Mouse (Mus musculus) ovary, postnatal 14 days (tissue): Measurements from ENCODE around the gene Klhdc8a.

ENCODE experiments used
- DNase-seq: peaks from one replicate; pipeline ENCODE4 v3.0.0; 2022; ENCODE audit warnings: low spot score

Klhdc8a gene

GRCm38 (mm10) chr1:132290921-132291675 is 7.3 kb upstream of the Klhdc8a start:
- DNase-seq: no peak

- no peak for DNase-seq
These were observed 6.7 kb upstream of the Klhdc8a start for GRCm38 (mm10) chr1:132291706-132292105.

- DNase-seq: no peak
These were observed 5.9 kb upstream of the Klhdc8a start for GRCm38 (mm10) chr1:132292318-132293129.

GRCm38 (mm10) chr1:132295506-132295905 is 2.9 kb upstream of the Klhdc8a start:
- DNase-seq: no peak

GRCm38 (mm10) chr1:132296051-132296450 is 2.4 kb upstream of the Klhdc8a start:
- DNase-seq: no peak

GRCm38 (mm10) chr1:132298801-132299464 is 507 bp downstream of the Klhdc8a start:
- DNase-seq: no peak

GRCm38 (mm10) chr1:132299744-132300143 is 1.3 kb downstream of the Klhdc8a start:
- DNase-seq: no peak

GRCm38 (mm10) chr1:132301242-132301641 is 2.8 kb downstream of the Klhdc8a start:
- DNase-seq: no peak

- no peak for DNase-seq
These were observed 4.0 kb downstream of the Klhdc8a start for GRCm38 (mm10) chr1:132302341-132302866.

- no peak for DNase-seq
These were observed 6.3 kb downstream of the Klhdc8a start for GRCm38 (mm10) chr1:132304618-132305214.

GRCm38 (mm10) chr1:132306160-132306559 is 7.7 kb downstream of the Klhdc8a start:
- no peak for DNase-seq

- no peak for DNase-seq
These were observed 8.4 kb downstream of the Klhdc8a start for GRCm38 (mm10) chr1:132306808-132307207.

GRCm38 (mm10) chr1:132307962-132308361 is 9.5 kb downstream of the Klhdc8a start:
- DNase-seq: no peak

- no peak for DNase-seq
These were observed 10.2 kb downstream of the Klhdc8a start for GRCm38 (mm10) chr1:132308674-132309073.

- no peak for DNase-seq
These were observed 12.3 kb downstream of the Klhdc8a start for GRCm38 (mm10) chr1:132310754-132311153.

- DNase-seq: no peak
These were observed 12.9 kb downstream of the Klhdc8a start for GRCm38 (mm10) chr1:132311174-132311859.

- DNase-seq: no peak
These were observed 13.6 kb downstream of the Klhdc8a start for GRCm38 (mm10) chr1:132312043-132312442.

- peak; percentile 52 for DNase-seq
These were observed 14.3 kb downstream of the Klhdc8a start for GRCm38 (mm10) chr1:132312703-132313102.

- DNase-seq: peak; percentile 66
These were observed 17.6 kb downstream of the Klhdc8a start, which contains the start of gene Nuak2 for GRCm38 (mm10) chr1:132315889-132316624. TSS of gene Nuak2 (plus strand) at chr1:132316126.

- no peak for DNase-seq
These were observed 18.2 kb downstream of the Klhdc8a start for GRCm38 (mm10) chr1:132316625-132316994.

GRCm38 (mm10) chr1:132317413-132317812 is 19.0 kb downstream of the Klhdc8a start:
- peak; percentile 41 for DNase-seq
